Mouse (Mus musculus): ENCODE measurements at regions not wholly inside any gene's neighbourhood (a gene's known extent, or its start where the extent isn't known, plus 50 kb on each side); places are given as distances from the start of the nearest gene placed in this dataset.

- H3K4me1 ChIP-seq (ENCODE audit: control insufficient read depth, insufficient read depth, low read length), result peaks cover 4% of the 10 kb centered on the region
- 92% methylated on average over 1 of the region's 1 CpGs for WGBS
- H3K27ac ChIP-seq (ENCODE audit: insufficient read depth, low read depth, low read length), result no peak overlapping the region
- no peak overlapping the region for H3K4me3 ChIP-seq (ENCODE audit: insufficient read depth, low read depth, low read length)
- TF ChIP-seq POLR2A (IDR thresholded peaks at IDR 0.05; ENCODE audit: insufficient read depth, low read depth, low read length) (no peak), CTCF (IDR thresholded peaks at IDR 0.05; ENCODE audit: insufficient read depth, low read depth, low read length) (no peak)
These were observed 107.6 kb upstream of the Klf7 start for GRCm38 (mm10) chr1:64229654-64230053.

- TF ChIP-seq CTCF (IDR thresholded peaks at IDR 0.05; ENCODE audit: insufficient read depth, low read depth, low read length) (no peak), POLR2A (IDR thresholded peaks at IDR 0.05; ENCODE audit: insufficient read depth, low read depth, low read length) (no peak)
- H3K4me1 ChIP-seq (ENCODE audit: control insufficient read depth, insufficient read depth, low read length), result peaks cover 7% of the 10 kb centered on the region
- no peak overlapping the region for H3K4me3 ChIP-seq (ENCODE audit: insufficient read depth, low read depth, low read length)
- 60% methylated on average over 16 of the region's 16 CpGs for WGBS
- no peak overlapping the region for H3K27ac ChIP-seq (ENCODE audit: insufficient read depth, low read depth, low read length)
These were observed 104.2 kb upstream of the Klf7 start for GRCm38 (mm10) chr1:64226001-64226918.

- 64% methylated on average over 19 of the region's 19 CpGs for WGBS
- Histone ChIP-seq H3K27ac (ENCODE audit: insufficient read depth, low read depth, low read length) (no peak overlapping the region), H3K4me1 (ENCODE audit: control insufficient read depth, insufficient read depth, low read length) (peaks cover 9% of the 10 kb centered on the region), H3K4me3 (ENCODE audit: insufficient read depth, low read depth, low read length) (no peak overlapping the region)
- TF ChIP-seq POLR2A (IDR thresholded peaks at IDR 0.05; ENCODE audit: insufficient read depth, low read depth, low read length), result no peak
- TF ChIP-seq CTCF (IDR thresholded peaks at IDR 0.05; ENCODE audit: insufficient read depth, low read depth, low read length), result no peak
These were observed 102.0 kb upstream of the Klf7 start for GRCm38 (mm10) chr1:64223779-64224687.

- H3K4me1 ChIP-seq (ENCODE audit: control insufficient read depth, insufficient read depth, low read length), result peaks cover 9% of the 10 kb centered on the region
- WGBS, result 67% methylated on average over 2 of the region's 2 CpGs
- no peak overlapping the region for H3K4me3 ChIP-seq (ENCODE audit: insufficient read depth, low read depth, low read length)
- no peak for TF ChIP-seq POLR2A (IDR thresholded peaks at IDR 0.05; ENCODE audit: insufficient read depth, low read depth, low read length)
- TF ChIP-seq CTCF (IDR thresholded peaks at IDR 0.05; ENCODE audit: insufficient read depth, low read depth, low read length), result no peak
- H3K27ac ChIP-seq (ENCODE audit: insufficient read depth, low read depth, low read length), result no peak overlapping the region
These were observed 100.4 kb upstream of the Klf7 start for GRCm38 (mm10) chr1:64222475-64222874.

GRCm38 (mm10) chr1:64220486-64220885 lies 98.4 kb upstream of the Klf7 start:
- TF ChIP-seq CTCF (IDR thresholded peaks at IDR 0.05; ENCODE audit: insufficient read depth, low read depth, low read length), result no peak
- no peak for TF ChIP-seq POLR2A (IDR thresholded peaks at IDR 0.05; ENCODE audit: insufficient read depth, low read depth, low read length)

GRCm38 (mm10) chr1:64220040-64220439 lies 98.0 kb upstream of the Klf7 start:
- Histone ChIP-seq H3K4me3 (ENCODE audit: insufficient read depth, low read depth, low read length) (no peak overlapping the region), H3K27ac (ENCODE audit: insufficient read depth, low read depth, low read length) (no peak overlapping the region), H3K4me1 (ENCODE audit: control insufficient read depth, insufficient read depth, low read length) (peaks cover 5% of the 10 kb centered on the region; the same call in 1 of the 2 replicates)
- 87% methylated on average over 5 of the region's 5 CpGs for WGBS
- TF ChIP-seq CTCF (IDR thresholded peaks at IDR 0.05; ENCODE audit: insufficient read depth, low read depth, low read length), result no peak
- no peak for TF ChIP-seq POLR2A (IDR thresholded peaks at IDR 0.05; ENCODE audit: insufficient read depth, low read depth, low read length)

More at GRCm38 (mm10) chr1:64220486-64220885, 98.4 kb upstream of the Klf7 start:
- Histone ChIP-seq H3K4me1 (ENCODE audit: control insufficient read depth, insufficient read depth, low read length) (peaks cover 5% of the 10 kb centered on the region; the same call in 1 of the 2 replicates), H3K4me3 (ENCODE audit: insufficient read depth, low read depth, low read length) (no peak overlapping the region), H3K27ac (ENCODE audit: insufficient read depth, low read depth, low read length) (no peak overlapping the region)
- WGBS, result 92% methylated on average over 1 of the region's 1 CpGs

- no peak overlapping the region for H3K4me3 ChIP-seq (ENCODE audit: insufficient read depth, low read depth, low read length)
- no peak overlapping the region for H3K27ac ChIP-seq (ENCODE audit: insufficient read depth, low read depth, low read length)
- peaks cover 2% of the 10 kb centered on the region; the same call in 1 of the 2 replicates for H3K4me1 ChIP-seq (ENCODE audit: control insufficient read depth, insufficient read depth, low read length)
- WGBS, result 91% methylated on average over 4 of the region's 4 CpGs
- TF ChIP-seq POLR2A (IDR thresholded peaks at IDR 0.05; ENCODE audit: insufficient read depth, low read depth, low read length), result no peak
These were observed 93.6 kb upstream of the Klf7 start for GRCm38 (mm10) chr1:64215646-64216045.

- 91% methylated on average over 1 of the region's 1 CpGs for whole genome bisulfite sequencing
- Histone ChIP-seq H3K4me1 (ENCODE audit: control insufficient read depth, insufficient read depth, low read length) (no peaks in the 10 kb centered on the region), H3K27ac (ENCODE audit: insufficient read depth, low read depth, low read length) (no peak overlapping the region), H3K4me3 (ENCODE audit: insufficient read depth, low read depth, low read length) (no peak overlapping the region)
- no peak for TF ChIP-seq CTCF (IDR thresholded peaks at IDR 0.05; ENCODE audit: insufficient read depth, low read depth, low read length)
- no peak for TF ChIP-seq POLR2A (IDR thresholded peaks at IDR 0.05; ENCODE audit: insufficient read depth, low read depth, low read length)
These were observed 87.0 kb upstream of the Klf7 start for GRCm38 (mm10) chr1:64209131-64209530.
